Mouse (Mus musculus) G1E (cell line): ENCODE measurements around the gene Lrrc8d.

Experiments used
- CTCF ChIP-seq: IDR thresholded peaks from 2 replicates; pipeline ENCODE4 v1.5.1; 2012; ENCODE audit warnings: low read depth, low read length, inconsistent platforms, mixed read lengths
- GATA1 ChIP-seq: IDR thresholded peaks from 2 replicates; pipeline ENCODE4 v1.6.1; 2012; ENCODE audit warnings: borderline replicate concordance, low read length, inconsistent platforms, mixed read lengths
- POLR2AphosphoS5 ChIP-seq: IDR thresholded peaks from 2 replicates; pipeline ENCODE4 v1.6.1; 2012; ENCODE audit warnings: low read depth, low read length, inconsistent platforms; ENCODE audit not compliant: insufficient replicate concordance
- TAL1 ChIP-seq: conservative IDR thresholded peaks from 2 replicates; pipeline ENCODE4 v1.6.1; 2012; ENCODE audit warnings: low read depth, low read length, inconsistent platforms, mixed read lengths

DNA sequence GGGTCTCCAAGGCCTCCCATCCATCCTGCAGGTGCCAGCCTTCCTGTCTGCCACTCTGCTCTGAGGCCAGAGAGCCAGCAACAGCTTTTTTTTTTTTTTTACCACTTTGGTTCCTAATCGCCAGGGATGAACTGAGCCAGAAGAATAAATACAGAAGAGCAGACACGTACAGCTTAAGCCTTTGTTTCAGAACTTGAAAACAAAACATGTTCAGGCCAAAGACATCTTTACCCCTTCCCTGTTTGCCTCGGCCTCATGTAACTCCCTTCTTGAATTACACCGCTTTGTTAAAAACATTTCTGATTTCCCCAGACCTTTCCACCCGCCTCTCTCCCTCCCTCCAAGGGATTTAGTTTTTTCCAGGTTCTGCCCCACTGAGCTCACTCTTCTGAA, 93.8 kb downstream of the Lrrc8d start:
- TF ChIP-seq GATA1 (no peak), CTCF (no peak), POLR2AphosphoS5 (no peak), TAL1 (no peak)
